ENCODE assay signal across 10 mouse cellular contexts in genomic region chr3:27899012-27899726, GRCm38 (mm10). TPM values are rescaled to one million over a fixed set of nuclear protein-coding genes. Genes with fewer than 3 reads are reported as not detected.
A peak's percentile ranks its signal among the peaks of the same experiment; 100 is the strongest.
DNase-seq lines count a peak whose midpoint lies in the region; ATAC-seq and TF ChIP-seq lines count a peak whose summit lies in the region.
"Had no signal": no experiment of that assay in that cellular context is flagged by ENCODE, and none has a peak within 500 bp of the region (broad histone marks: within the 10 kb centered on the region; RNA-seq: fewer than 3 reads in every experiment).

No protein-coding gene starts in this region.

- H3K27ac ChIP-seq in left cerebral cortex, adult 2 months = no peak overlapping the region
- H3K27ac ChIP-seq: neural tube, embryonic 12.5 days had no signal

- H3K4me3 ChIP-seq in left cerebral cortex, adult 2 months = no peak overlapping the region
- H3K4me3 ChIP-seq: neural tube, embryonic 12.5 days had no signal

- DNase-seq in ovary, adult 18-20 months (ENCODE audit: low spot score) = peak; percentile 23
- DNase-seq in ovary, postnatal 10 days (ENCODE audit: low spot score) = no peak
- peak; percentile 39 to 74 for DNase-seq in gastrocnemius, postnatal 4 days (ENCODE audit: low spot score in 2 of 2)
- DNase-seq in layer of hippocampus, adult 9-10 months (ENCODE audit: low spot score) = peak; percentile 5
- peak; percentile 40 for DNase-seq in urinary bladder, postnatal 25 days (ENCODE audit: low spot score)
- no peak for DNase-seq in cerebellum, adult 18-20 months
- DNase-seq in left cerebral cortex, adult 2 months (ENCODE audit: extremely low spot score in 1 of 2, low spot score in 2 of 2) = no peak

- ATAC-seq in megakaryocyte, adult 5-6 weeks (ENCODE audit: poor library complexity, severe bottlenecking) = no peak
- ATAC-seq: activated CD4-positive, CD25-positive, alpha-beta regulatory T cell, adult 4 months had no signal

- no peak for TF ChIP-seq CTCF in left cerebral cortex, adult 2 months (IDR thresholded peaks at IDR 0.05)

- intact Hi-C loops in left cerebral cortex, adult 2 months (cut with DNase I) = no loop called here

RNA-seq across cellular contexts. Expression of gene Tmem212, which starts 3.0 kb away (rescaled TPM):
- total RNA-seq in gastrocnemius, postnatal 4 days (2021) = not detected
- not detected in 2 replicates for total RNA-seq in megakaryocyte, adult 5-6 weeks (2015)
- not detected in 2 replicates for total RNA-seq in megakaryocyte, adult 5-6 weeks (2017)
- total RNA-seq in left cerebral cortex, adult 2 months (2021) = 1 to 10 TPM in 1 of 2 experiments, not detected in 1; 1.0 TPM

RNA-seq across cellular contexts. Expression of gene Pld1, which starts 39.3 kb away (rescaled TPM):
- 10 to 100 TPM; 13.9 to 14.7 TPM for total RNA-seq in gastrocnemius, postnatal 4 days (2021)
- total RNA-seq in megakaryocyte, adult 5-6 weeks (2015) = 32.6 and 40.2 TPM in 2 replicates
- total RNA-seq in megakaryocyte, adult 5-6 weeks (2017) = 13.7 and 17.2 TPM in 2 replicates
- total RNA-seq in left cerebral cortex, adult 2 months (2021) = 1 to 10 TPM; 7.4 to 7.5 TPM

Comparison
In these comparisons a context has a peak if more than half of its experiments do, and no peak if none do; other contexts are left out.
1. DNase-seq: peak in ovary, adult 18-20 months (single experiment), gastrocnemius, postnatal 4 days (2 of 2), layer of hippocampus, adult 9-10 months (single experiment) and urinary bladder, postnatal 25 days (single experiment); none in ovary, postnatal 10 days (single experiment), cerebellum, adult 18-20 months (0 of 2) and left cerebral cortex, adult 2 months (0 of 2).